Mouse (Mus musculus) monocyte, adult 5-6 weeks (primary cell): ENCODE data around the gene Ephb2. TPM values are rescaled to one million over a fixed set of nuclear protein-coding genes. Genes with fewer than 3 reads are reported as not detected.

Experiments
- ATAC-seq: fragments of 153-309, 156-312 bp; replicated peaks from 2 replicates; pipeline ENCODE4 v1.8.0; 2017; ENCODE audit warnings: mild to moderate bottlenecking; ENCODE audit not compliant: low TSS enrichment, insufficient number of reproducible peaks, severe bottlenecking, poor library complexity, low FRiP score
- total RNA-seq: library from RNA; stranded (forward); fragments of 200-1000, 200-491, 200-594 nt; gene quantifications from 3 replicates; pipeline ENCODE4 v1.2.3, GENCODE M21; 2017

Ephb2 gene
- total RNA-seq, 1 experiment from 2014 or later = not detected

DNA sequence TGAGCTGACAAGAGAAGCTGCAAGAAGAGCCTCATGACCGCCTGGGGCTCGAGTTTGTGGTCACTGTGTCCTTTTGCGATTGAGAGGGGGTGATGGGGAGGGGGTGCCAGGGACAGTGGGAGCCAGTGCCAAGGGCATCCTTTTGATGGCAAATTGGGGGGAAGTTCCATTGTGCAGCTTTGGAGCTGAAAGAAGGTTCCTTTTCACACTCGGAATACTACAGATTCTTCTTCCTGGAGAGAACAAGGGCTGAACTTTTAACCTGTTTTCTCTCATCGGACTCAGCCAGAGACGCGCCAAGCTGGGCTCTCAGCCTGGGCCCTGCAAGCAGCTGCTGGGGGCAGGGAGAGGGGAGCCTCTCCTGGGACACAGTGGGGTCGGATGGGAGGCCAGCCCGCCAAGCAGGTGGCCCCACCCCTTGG lies 59.3 kb downstream of the Ephb2 start:
- no peak for ATAC-seq

DNA sequence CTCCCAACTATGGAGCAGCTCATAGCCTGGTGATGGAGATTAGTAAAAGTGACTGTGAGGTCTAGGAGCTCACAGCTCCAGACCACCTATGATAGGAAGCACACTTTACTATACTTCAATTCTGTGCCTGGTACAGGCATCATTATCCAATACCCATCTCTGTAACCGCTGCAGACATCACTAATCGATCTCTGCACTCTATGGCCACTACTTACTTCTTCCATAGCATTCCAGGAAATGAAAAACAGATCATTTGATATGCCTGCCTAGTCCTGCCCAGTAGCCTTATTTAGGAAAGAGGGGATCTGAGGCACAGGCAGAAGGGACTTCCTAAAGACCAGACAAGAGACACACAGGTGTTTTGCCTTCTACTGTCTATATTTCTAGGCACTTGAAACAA lies 59.9 kb downstream of the Ephb2 start:
- ATAC-seq = no peak

DNA sequence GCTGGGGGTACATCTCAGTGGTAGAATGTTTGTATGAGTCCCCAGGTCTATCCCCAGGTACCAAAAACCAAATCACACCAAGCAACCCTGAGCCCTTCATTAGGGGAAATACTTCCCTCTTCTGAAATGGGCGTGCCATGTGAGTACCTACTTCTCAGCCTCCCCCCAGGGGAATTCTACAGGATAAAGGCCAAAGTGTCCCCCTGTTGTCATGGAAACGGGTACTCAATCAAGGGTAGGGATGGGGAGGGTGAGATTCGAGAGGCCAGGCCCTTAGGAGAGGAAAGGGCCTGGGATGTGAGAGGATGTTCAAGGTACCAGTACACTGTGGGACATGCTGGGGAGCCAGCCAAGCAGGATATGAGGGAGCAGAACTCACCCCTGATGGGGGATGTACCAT lies 61.6 kb downstream of the Ephb2 start:
- ATAC-seq = no peak

DNA sequence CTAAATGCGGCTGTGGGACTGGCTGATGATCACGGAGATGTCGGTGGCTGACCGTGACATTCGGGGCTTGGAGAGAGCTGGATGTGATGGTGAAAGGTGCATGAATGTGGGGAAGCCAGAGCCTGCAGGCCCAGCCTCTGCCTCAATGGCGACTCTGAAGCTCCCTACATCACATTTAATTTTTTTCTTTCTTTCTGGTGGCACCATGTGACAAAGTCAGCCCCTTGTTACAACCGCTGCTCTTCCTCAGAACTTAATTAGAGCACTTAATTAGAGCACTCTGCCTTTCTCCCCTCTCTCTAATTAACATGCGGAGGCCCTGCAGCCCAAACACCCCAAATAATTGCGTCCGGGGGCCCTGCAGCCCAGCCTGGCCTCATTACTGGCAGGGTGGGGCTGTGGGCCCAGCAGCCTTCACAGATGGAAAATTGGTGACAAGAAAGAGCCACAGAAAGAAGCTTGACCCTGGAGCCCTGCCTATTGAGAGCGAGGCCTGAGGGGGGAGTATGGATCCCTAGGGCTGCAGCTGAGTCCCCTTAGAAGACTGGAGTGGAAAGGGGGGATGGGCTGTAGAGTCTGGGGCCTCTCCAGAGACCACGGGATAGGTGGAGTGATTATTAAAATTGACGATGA lies 62.7 kb downstream of the Ephb2 start:
- no peak for ATAC-seq

DNA sequence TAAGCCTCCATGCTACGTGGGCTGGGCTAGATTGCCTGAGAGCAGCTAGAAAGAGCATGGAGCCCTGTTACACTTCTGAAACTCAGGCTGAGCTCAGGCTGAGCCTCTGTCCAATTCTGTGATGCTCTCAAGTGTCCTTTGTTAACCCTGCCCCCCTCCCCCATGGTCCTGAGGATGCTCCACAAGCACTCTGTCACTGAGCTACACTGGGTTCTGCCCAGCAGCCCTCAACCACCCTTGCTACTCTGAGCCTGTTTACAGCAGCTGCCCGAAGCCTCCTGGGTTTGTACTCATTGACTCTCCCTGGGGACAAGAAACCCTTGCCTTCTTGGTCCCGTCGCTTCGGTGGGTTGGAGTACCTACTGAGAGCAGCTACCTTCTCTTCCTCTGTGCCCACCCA lies 63.5 kb downstream of the Ephb2 start:
- ATAC-seq = no peak

DNA sequence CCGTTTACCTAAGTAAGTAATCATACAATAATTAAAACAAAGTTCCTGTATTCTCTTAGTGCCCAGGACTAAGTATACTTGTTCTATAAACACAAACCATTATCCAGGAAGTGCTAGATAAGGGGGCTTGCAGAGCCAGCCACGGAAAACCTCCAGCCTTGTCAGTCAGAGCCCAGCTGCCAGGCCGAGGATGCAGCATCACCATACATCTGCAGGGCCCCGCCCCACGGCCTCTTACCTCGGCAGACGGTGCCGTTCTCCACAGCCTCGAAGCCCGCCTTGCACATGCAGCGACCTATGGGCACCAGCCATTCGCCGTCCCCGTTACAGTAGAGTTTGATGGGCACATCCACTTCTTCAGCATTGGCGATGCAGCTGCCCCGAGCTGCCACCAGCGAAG lies 65.1 kb downstream of the Ephb2 start:
- no peak for ATAC-seq

DNA sequence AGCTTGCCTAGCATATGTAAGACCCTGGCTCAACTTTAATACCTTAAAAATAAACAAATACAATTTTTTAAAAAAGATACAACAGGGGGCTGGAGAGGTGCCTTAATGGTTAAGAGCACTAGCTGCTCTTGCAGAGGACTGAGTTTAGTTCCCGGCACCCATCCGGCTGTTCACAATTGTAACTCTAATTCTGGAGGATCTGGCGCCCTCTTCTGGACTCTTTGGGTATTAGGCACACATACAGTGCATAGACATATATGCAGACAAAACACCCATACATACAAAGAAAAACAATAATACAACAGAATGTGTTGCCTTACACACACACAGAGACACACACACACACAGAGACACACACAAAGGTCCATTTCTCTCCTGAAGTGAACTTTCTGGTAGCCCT lies 67.3 kb downstream of the Ephb2 start:
- no peak for ATAC-seq

DNA sequence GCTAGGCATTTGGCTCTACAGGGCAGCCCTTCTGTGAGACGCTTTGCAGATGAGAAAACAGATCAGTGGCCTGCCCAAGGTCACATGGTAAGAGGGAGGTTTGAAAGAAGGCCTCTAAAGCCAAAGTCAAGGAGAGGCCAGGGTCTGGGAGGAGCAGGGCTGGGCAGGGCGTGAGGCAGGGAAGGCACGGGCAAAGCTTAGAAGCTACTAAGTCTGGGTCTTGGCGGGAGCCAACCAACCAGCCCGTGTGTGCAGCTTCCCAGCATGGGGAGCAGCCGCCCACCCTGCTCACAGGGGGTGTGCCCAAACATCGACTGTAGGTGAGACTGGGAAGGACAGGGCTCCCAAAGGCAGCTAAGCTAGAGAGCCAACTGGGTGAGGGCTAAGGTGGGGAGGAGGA lies 70.7 kb downstream of the Ephb2 start:
- ATAC-seq = no peak

DNA sequence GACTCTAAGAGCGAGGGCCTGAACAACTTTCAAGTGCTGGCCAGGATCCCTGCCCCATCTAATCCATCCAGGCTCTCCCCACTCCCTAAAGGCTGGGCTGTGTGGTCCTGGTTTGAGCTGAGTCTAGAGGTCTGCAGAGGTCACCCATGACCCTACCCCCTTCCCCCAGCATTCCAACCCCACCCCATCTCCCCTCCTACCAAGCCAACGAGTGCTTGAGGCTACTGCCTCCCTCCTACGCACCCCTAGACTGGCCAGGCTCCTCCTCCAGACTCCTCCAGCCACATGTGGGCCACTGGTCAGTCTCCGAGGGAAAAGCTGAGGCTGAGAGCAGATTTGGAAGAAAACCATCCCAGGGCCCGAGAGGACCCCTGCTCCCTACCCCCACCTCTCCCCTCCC lies 72.4 kb downstream of the Ephb2 start:
- ATAC-seq = no peak

DNA sequence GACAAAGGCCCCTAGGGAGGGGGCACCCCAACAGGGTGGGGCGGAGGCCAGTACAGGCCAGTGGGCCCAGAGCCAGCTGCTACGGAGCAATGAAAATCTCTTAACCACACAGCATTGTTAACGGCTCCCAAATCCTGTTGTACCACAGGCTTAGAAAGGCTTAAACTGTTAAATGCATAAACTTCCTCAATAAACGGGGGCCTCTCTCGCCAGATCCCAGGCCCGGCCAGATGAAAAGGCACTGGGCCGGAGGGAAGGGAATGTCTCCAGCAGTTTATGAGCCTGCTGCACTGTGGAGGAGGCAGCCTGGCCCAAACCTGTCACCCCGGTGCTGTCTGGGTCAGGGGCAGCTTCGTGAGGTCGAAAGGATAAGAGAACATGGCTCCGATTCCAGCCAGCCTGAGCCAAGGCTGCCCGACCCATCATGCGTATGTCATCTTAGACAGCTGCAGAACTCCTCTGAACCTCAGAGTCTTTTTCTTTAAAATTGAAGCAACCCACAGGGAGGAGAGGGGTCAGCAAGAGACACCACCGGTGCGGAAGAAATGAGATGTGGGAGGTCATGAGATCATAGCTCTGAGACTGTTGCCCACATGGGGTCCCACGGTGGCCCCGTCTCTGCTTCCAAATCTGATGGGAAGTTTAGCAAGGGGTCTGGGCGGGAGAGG lies 73.9 kb downstream of the Ephb2 start:
- ATAC-seq = no peak

DNA sequence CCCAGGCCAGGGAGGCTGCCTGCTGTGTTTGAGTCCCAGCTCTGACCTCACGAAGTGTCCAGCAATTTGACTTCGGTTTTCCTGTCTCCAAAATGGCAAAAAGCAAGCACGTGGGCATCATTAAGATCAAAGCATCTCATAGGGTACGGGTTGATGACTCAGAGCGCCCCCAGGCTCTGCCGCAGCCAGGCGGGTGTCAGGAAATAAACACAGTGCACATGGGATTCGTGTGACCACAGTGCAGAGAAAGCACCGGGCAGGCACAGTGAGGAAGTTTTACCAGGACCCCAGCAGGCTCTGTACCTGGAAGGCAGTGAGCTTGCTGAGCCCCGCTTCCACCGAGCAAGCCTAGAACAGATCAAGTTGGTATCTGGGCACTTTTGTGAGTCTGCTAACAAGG lies 74.9 kb downstream of the Ephb2 start:
- no peak for ATAC-seq

DNA sequence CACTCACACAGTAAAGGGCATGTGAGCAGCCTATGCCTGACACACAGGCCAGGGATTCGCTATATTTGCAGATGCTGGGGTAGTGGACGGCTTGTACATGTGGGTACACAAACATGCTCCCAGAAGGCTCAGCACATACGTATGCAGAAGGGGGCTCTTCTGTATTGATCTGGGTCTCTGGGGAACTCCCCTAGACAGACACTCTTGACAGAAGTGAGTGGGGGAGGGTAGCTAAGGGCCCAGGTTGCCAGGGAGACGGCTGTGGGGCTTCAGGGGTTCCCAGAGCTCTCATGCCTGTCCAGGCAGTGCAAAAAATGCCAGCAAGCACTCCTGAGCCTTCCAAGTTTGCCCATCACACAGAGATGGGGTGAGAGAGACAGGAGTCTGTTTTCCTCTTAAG lies 78.7 kb downstream of the Ephb2 start:
- ATAC-seq = no peak

DNA sequence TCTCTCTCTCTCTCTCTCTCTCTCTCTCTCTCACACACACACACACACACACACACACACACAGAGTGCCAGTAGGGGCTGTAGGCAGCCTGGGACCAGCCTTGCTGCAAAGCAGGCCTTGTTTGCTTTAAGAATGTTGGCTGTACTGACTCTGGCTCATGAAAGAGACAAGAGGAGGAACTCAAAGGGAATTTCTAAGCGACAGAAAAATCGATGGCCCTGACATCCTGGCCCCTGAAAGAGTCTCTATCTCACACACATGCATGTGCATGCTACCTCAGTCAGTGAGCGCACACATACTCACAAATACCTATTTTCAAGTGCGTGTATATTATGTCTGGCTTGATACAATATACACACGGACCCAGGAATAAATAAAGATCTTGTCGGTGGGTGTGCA lies 79.3 kb downstream of the Ephb2 start:
- no peak for ATAC-seq

DNA sequence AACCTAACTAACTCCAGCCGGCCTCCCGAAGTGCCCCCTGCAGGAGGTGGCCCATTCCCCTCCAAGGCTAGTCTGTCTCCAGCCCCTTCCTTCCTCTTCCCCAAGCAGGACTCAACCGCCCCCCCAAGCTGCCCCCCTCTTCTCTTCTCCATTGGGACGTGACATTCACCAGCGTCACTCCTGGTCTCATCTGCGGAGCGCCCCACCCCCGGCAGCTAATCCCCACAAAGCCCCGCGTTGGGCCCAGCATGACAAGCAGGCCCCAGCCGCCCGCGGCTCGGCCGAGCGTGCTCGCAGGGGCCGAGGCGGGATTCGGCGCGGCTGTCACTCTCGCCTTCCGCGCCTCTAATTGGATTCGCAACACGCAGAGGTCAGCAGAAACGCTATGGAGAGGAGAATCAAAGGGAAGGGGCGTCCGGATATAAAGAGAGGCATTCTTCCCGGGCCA lies 80.4 kb downstream of the Ephb2 start:
- no peak for ATAC-seq

DNA sequence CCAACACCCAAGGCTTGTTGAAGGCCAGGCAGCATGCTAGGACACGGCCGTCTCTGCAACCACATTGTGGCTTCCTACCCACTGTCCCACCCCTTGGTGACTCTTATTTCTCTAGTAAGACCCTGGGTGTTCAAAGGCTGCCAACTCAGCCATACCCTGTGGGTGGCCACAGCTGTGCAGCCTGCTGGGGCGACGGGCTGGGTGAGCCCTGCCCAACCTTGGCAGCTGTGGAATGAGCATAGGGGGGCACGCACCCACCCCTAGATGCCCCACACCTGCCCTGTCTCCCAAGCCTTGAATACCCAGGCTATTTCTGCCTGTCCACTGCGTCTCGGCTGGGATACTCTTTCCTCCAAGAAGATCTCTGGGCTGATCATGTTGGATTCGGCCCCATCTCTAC lies 81.5 kb downstream of the Ephb2 start:
- no peak for ATAC-seq

DNA sequence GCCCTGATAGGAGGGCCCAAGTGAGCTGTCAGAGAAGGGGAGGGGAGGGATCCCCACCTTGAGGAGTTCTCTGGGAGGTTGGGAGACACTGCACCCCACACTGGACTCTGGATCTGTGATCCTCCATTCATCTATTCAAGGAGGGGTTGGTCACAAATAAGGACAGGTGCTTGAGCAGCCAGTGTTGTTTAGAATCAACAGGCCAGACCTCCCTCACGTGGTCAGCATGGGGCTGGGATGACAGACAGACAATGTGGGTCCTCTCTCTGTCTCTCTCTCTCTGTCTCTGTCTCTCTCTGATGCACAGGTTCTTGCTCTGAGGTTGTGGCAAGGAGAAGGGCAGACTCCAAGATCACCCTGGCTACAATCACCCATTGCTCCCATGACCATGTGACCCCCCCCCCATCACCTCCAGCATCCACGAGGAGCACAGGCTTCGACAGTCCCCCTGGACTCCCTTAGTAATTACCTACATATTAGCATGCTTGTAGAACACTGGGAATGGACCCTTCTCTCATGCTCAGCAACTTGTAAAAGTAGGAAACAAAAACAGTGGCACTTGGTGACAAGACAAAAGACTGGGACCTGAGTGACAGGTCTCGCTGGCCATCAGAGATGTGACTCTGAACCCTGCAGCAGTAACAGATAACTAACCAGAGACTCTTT lies 84.3 kb downstream of the Ephb2 start:
- no peak for ATAC-seq

DNA sequence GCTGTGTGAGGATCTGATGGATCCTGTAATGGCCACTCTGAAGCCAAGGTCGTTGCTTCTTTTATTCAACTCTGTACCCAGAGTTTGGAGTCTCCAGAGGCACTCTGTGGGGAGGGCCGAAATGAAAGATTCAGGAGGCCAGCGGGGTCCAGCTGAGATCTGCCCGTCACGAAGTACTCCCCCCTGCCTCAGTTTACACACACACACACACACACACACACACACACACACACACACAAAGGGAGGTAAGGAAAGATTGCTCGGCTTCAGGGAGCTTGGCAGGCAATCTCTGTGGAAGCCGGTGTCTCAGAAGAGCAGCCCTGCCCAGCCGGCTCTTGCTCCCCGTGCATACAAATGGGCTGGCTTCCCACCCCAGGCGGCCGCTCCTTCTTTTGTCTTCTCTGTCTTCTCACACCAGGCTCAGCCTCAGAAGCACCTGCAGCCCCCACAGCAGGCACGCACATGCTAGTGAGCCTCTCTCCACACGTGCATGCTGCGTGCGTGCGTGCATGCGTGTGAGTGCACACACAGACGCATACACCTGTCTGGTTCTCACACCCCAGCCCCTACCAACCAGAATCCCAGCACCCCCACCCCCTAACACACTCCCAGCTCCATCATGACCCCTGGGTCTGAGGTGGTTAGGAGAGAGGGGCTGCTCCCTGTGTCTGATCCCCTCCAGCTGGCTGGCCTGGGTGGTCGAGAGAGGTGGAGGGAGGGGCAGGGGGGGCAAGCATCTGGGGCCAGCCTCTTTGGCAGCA lies 85.0 kb downstream of the Ephb2 start:
- no peak for ATAC-seq

DNA sequence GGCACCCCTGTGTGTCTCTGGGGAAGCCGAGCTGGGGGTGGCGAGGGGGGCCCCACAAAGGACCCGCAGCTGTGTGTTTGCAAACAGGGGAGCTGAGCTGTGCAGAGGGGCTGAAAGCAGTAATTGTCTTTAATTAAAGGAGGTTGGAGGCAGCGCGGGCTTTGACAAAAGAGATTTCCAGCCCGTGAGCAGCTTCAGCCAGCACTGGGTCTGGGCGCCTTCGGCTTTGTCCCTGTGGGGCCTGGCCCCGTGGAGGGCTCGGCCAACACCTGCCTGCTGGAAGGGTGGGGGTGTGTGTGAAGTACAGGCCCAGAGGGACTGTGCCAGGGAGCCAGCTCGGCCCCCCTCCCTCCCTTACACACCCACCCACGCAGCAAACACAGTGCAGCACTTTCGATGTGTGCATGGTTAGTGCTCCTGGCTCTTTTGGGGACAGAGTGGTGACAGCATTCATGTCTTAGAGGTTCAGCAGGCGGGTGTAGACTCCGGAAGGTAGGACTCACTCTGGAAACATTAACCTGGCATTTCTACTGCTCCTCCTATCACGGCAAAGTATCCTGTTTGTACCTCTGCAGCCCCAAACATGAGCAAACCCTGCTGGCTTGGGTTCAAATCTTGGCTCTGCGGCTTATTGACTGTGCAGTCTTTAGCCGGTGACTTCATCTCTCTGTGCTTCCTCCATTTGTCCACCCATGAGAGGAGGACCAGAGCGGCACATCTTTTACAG lies 85.8 kb downstream of the Ephb2 start:
- ATAC-seq = no peak

DNA sequence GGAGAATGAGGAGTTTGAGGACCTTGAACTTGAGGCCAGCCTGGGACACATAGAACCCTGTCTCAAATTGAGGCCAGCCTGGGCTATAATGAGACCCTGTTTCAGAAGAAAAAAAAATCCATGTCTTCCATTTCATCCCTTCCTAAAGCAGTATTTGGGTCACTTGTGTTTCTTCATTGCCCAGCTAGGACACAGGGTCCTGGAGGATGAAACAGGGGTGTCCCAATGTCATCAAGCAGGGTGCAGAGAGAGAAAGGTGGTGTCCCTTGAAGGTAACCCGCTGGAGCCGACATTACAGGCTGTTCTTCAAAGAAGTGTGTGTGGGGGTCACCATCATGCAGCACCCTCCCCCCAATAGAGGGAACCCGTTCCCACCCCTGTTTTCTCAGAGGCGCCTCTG lies 86.4 kb downstream of the Ephb2 start:
- no peak for ATAC-seq
